Mouse (Mus musculus): Measurements from ENCODE around the gene Plin4. TPM values are rescaled to one million over a fixed set of nuclear protein-coding genes. Genes with fewer than 3 reads are reported as not detected.
"Not testable (repeated sequence)": the region's sequence is repeated elsewhere in the genome, so short reads cannot be mapped to it uniquely, and the experiment has no call there.

Gene Plin4
- polyA plus RNA-seq, 1 experiment = 3.0 TPM

- 96% methylated on average over 12 of the region's 12 CpGs for WGBS
- Histone ChIP-seq H3K4me1 (ENCODE audit: control insufficient read depth, insufficient read depth, insufficient read length) (no peaks in the 10 kb centered on the region), H3K4me3 (ENCODE audit: extremely low read depth, insufficient read depth, insufficient read length) (no peak overlapping the region), H3K27me3 (ENCODE audit: control insufficient read depth, insufficient read depth, low read length) (no peaks in the 10 kb centered on the region), H3K36me3 (ENCODE audit: control insufficient read depth, insufficient read depth, low read length) (peaks cover 54% of the 10 kb centered on the region), H3K27ac (ENCODE audit: insufficient read depth, low read length) (no peak overlapping the region)
- no peak for DNase-seq (ENCODE audit: low read depth in 1 of 2, low spot score in 2 of 2)
- no peak for TF ChIP-seq CTCF (IDR thresholded peaks at IDR 0.05; ENCODE audit: extremely low read depth, insufficient read depth, insufficient read length, insufficient replicate concordance)
Measured at GRCm38 (mm10) chr17:56096883-56097282, 12.7 kb downstream of the Plin4 start.

- no peak for DNase-seq (ENCODE audit: low read depth in 1 of 2, low spot score in 2 of 2)
- H3K36me3 ChIP-seq (ENCODE audit: control insufficient read depth, insufficient read depth, low read length) = peaks cover 25% of the 10 kb centered on the region
Measured at GRCm38 (mm10) chr17:56092794-56093193, 16.8 kb downstream of the Plin4 start.

GRCm38 (mm10) chr17:56092312-56092711 lies 17.3 kb downstream of the Plin4 start:
- no peak overlapping the region for H3K4me3 ChIP-seq (ENCODE audit: extremely low read depth, insufficient read depth, insufficient read length)
- H3K27ac ChIP-seq (ENCODE audit: insufficient read depth, low read length) = no peak overlapping the region
- H3K36me3 ChIP-seq (ENCODE audit: control insufficient read depth, insufficient read depth, low read length) = peaks cover 21% of the 10 kb centered on the region
- H3K27me3 ChIP-seq (ENCODE audit: control insufficient read depth, insufficient read depth, low read length) = no peaks in the 10 kb centered on the region
- TF ChIP-seq CTCF (IDR thresholded peaks at IDR 0.05; ENCODE audit: extremely low read depth, insufficient read depth, insufficient read length, insufficient replicate concordance) (no peak), POLR2A (IDR thresholded peaks at IDR 0.05; ENCODE audit: low read depth, low read length) (no peak)
- DNase-seq (ENCODE audit: low read depth in 1 of 2, low spot score in 2 of 2) = no peak
- no peaks in the 10 kb centered on the region for H3K4me1 ChIP-seq (ENCODE audit: control insufficient read depth, insufficient read depth, insufficient read length)
- WGBS = 86% methylated on average over 1 of the region's 1 CpGs

More at GRCm38 (mm10) chr17:56092794-56093193, 16.8 kb downstream of the Plin4 start:
- 100% methylated on average over 1 of the region's 1 CpGs for WGBS
- Histone ChIP-seq H3K4me3 (ENCODE audit: extremely low read depth, insufficient read depth, insufficient read length) (no peak overlapping the region), H3K27me3 (ENCODE audit: control insufficient read depth, insufficient read depth, low read length) (no peaks in the 10 kb centered on the region), H3K4me1 (ENCODE audit: control insufficient read depth, insufficient read depth, insufficient read length) (no peaks in the 10 kb centered on the region), H3K27ac (ENCODE audit: insufficient read depth, low read length) (no peak overlapping the region)
- TF ChIP-seq CTCF (IDR thresholded peaks at IDR 0.05; ENCODE audit: extremely low read depth, insufficient read depth, insufficient read length, insufficient replicate concordance) (no peak), POLR2A (IDR thresholded peaks at IDR 0.05; ENCODE audit: low read depth, low read length) (no peak)

- Histone ChIP-seq H3K27ac (ENCODE audit: insufficient read depth, low read length) (no peak overlapping the region), H3K4me3 (ENCODE audit: extremely low read depth, insufficient read depth, insufficient read length) (no peak overlapping the region), H3K36me3 (ENCODE audit: control insufficient read depth, insufficient read depth, low read length) (peaks cover 10% of the 10 kb centered on the region; the same call in 1 of the 2 replicates), H3K27me3 (ENCODE audit: control insufficient read depth, insufficient read depth, low read length) (no peaks in the 10 kb centered on the region), H3K4me1 (ENCODE audit: control insufficient read depth, insufficient read depth, insufficient read length) (peaks cover 10% of the 10 kb centered on the region; the same call in 1 of the 2 replicates)
- 38% methylated on average over 8 of the region's 8 CpGs for WGBS
- DNase-seq (ENCODE audit: low read depth in 1 of 2, low spot score in 2 of 2) = no peak
- no peak for TF ChIP-seq CTCF (IDR thresholded peaks at IDR 0.05; ENCODE audit: extremely low read depth, insufficient read depth, insufficient read length, insufficient replicate concordance)
- TF ChIP-seq POLR2A (IDR thresholded peaks at IDR 0.05; ENCODE audit: low read depth, low read length) = no peak
Measured at GRCm38 (mm10) chr17:56080781-56081585, 28.6 kb downstream of the Plin4 start.

GRCm38 (mm10) chr17:56079921-56080320 lies 29.7 kb downstream of the Plin4 start:
- no peak for DNase-seq (ENCODE audit: low read depth in 1 of 2, low spot score in 2 of 2)
- WGBS = under 1% methylated on average over 11 of the region's 11 CpGs
- peaks cover 14% of the 10 kb centered on the region for H3K4me1 ChIP-seq (ENCODE audit: control insufficient read depth, insufficient read depth, insufficient read length)
- H3K4me3 ChIP-seq (ENCODE audit: extremely low read depth, insufficient read depth, insufficient read length) = peak overlapping the region; percentile 97
- peaks cover 10% of the 10 kb centered on the region; the same call in 1 of the 2 replicates for H3K36me3 ChIP-seq (ENCODE audit: control insufficient read depth, insufficient read depth, low read length)
- no peaks in the 10 kb centered on the region for H3K27me3 ChIP-seq (ENCODE audit: control insufficient read depth, insufficient read depth, low read length)
- H3K27ac ChIP-seq (ENCODE audit: insufficient read depth, low read length) = no peak overlapping the region
- TF ChIP-seq POLR2A (IDR thresholded peaks at IDR 0.05; ENCODE audit: low read depth, low read length) (no peak), CTCF (IDR thresholded peaks at IDR 0.05; ENCODE audit: extremely low read depth, insufficient read depth, insufficient read length, insufficient replicate concordance) (no peak)

- under 1% methylated on average over 61 of the region's 61 CpGs for WGBS
- peak within 1 kb of the TSS; percentile 69; the same call in 1 of the 2 replicates for H3K27ac ChIP-seq (ENCODE audit: insufficient read depth, low read length)
- no peaks in the 10 kb centered on the region for H3K27me3 ChIP-seq (ENCODE audit: control insufficient read depth, insufficient read depth, low read length)
- peaks cover 14% of the 10 kb centered on the region for H3K4me1 ChIP-seq (ENCODE audit: control insufficient read depth, insufficient read depth, insufficient read length)
- TF ChIP-seq CTCF (IDR thresholded peaks at IDR 0.05; ENCODE audit: extremely low read depth, insufficient read depth, insufficient read length, insufficient replicate concordance) = no peak
- TF ChIP-seq POLR2A (IDR thresholded peaks at IDR 0.05; ENCODE audit: low read depth, low read length) = peak; percentile 76
- H3K36me3 ChIP-seq (ENCODE audit: control insufficient read depth, insufficient read depth, low read length) = peaks cover 8% of the 10 kb centered on the region; the same call in 1 of the 2 replicates
- peak within 1 kb of the TSS; percentile 97 for H3K4me3 ChIP-seq (ENCODE audit: extremely low read depth, insufficient read depth, insufficient read length)
- peak; percentile 99 to 100 for DNase-seq (ENCODE audit: low read depth in 1 of 2, low spot score in 2 of 2)
Measured at GRCm38 (mm10) chr17:56078880-56079795, 30.5 kb downstream of the Plin4 start, which contains the start of gene Hdgfl2. Hdgfl2 (plus strand) TSS chr17:56079634.

- not testable (repeated sequence) for DNase-seq (ENCODE audit: low read depth in 1 of 2, low spot score in 2 of 2); H3K27me3 ChIP-seq (ENCODE audit: control insufficient read depth, insufficient read depth, low read length); H3K36me3 ChIP-seq (ENCODE audit: control insufficient read depth, insufficient read depth, low read length)
- Histone ChIP-seq H3K27ac (ENCODE audit: insufficient read depth, low read length) (peak overlapping the region; percentile 14; the same call in 1 of the 2 replicates), H3K4me3 (ENCODE audit: extremely low read depth, insufficient read depth, insufficient read length) (0 out of 2 replicates have a peak overlapping the region, but pooled peaks have one; percentile 9), H3K4me1 (ENCODE audit: control insufficient read depth, insufficient read depth, insufficient read length) (peaks cover 14% of the 10 kb centered on the region)
- WGBS = 65% methylated on average over 9 of the region's 9 CpGs
Measured at GRCm38 (mm10) chr17:56078361-56078760, 31.2 kb downstream of the Plin4 start.
